Mouse (Mus musculus) left cerebral cortex, adult 18-20 months (tissue): ENCODE measurements around the gene Tcaf2. TPM values are rescaled to one million over a fixed set of nuclear protein-coding genes. Genes with fewer than 3 reads are reported as not detected.

ENCODE experiments used
- DNase-seq, 2 experiments: peaks; one replicate each; pipeline ENCODE4 v3.0.0; 2021 to 2022; ENCODE audit warnings: low spot score in 2 of 2, mixed read lengths in 1 of 2
- long read RNA-seq, 2 experiments: library from polyadenylated mRNA; stranded (forward); transcript quantifications; one replicate each; pipeline ENCODE4 v2.0.0; 2021
- total RNA-seq, 2 experiments: library from RNA; stranded (reverse); gene quantifications; 2 replicates each; pipeline ENCODE4 v1.2.3; 2021

Tcaf2 gene
- total RNA-seq = 1 to 10 TPM in 1 of 2 experiments, under 1 TPM in 1; 0.91 to 1.6 TPM
- long read RNA-seq, experiment 1 = 0 reads
- long read RNA-seq, experiment 2 = 0 reads

GRCm38 (mm10) chr6:42644912-42645549 lies at the start of gene Tcaf2:
Gene Tcaf2, minus strand, starts transcription at chr6:42645254.
- DNase-seq = peak; percentile 46 to 69

GRCm38 (mm10) chr6:42692517-42693190 lies 47.6 kb upstream of the Tcaf2 start:
- peak; percentile 84 to 87 for DNase-seq

- DNase-seq = peak; percentile 74 to 79
Observed at GRCm38 (mm10) chr6:42692154-42692516, 47.1 kb upstream of the Tcaf2 start.

- DNase-seq = no peak
Observed at GRCm38 (mm10) chr6:42689761-42690160, 44.7 kb upstream of the Tcaf2 start.

- no peak for DNase-seq
Observed at GRCm38 (mm10) chr6:42687907-42688306, 42.9 kb upstream of the Tcaf2 start.

- DNase-seq = no peak
Observed at GRCm38 (mm10) chr6:42680077-42680476, 35.0 kb upstream of the Tcaf2 start.

- no peak for DNase-seq
Observed at GRCm38 (mm10) chr6:42676011-42676410, 31.0 kb upstream of the Tcaf2 start.

GRCm38 (mm10) chr6:42671767-42672166 lies 26.7 kb upstream of the Tcaf2 start:
- DNase-seq = no peak

GRCm38 (mm10) chr6:42667722-42668121 lies 22.7 kb upstream of the Tcaf2 start:
- DNase-seq = no peak

- no peak for DNase-seq
Observed at GRCm38 (mm10) chr6:42661739-42662138, 16.7 kb upstream of the Tcaf2 start.

GRCm38 (mm10) chr6:42634393-42634792 lies 10.7 kb downstream of the Tcaf2 start:
- no peak for DNase-seq

- DNase-seq = no peak
Observed at GRCm38 (mm10) chr6:42631395-42631794, 13.7 kb downstream of the Tcaf2 start.

- no peak for DNase-seq
Observed at GRCm38 (mm10) chr6:42616904-42617303, 28.1 kb downstream of the Tcaf2 start.

- no peak for DNase-seq
Observed at GRCm38 (mm10) chr6:42612218-42612617, 32.8 kb downstream of the Tcaf2 start.

- no peak for DNase-seq
Observed at GRCm38 (mm10) chr6:42610954-42611522, 34.0 kb downstream of the Tcaf2 start.

- DNase-seq = no peak
Observed at GRCm38 (mm10) chr6:42597592-42597991, 47.5 kb downstream of the Tcaf2 start, which contains the start of gene Tcaf3. Gene Tcaf3, minus strand, starts transcription at chr6:42597692.

GRCm38 (mm10) chr6:42593138-42593882 lies 51.7 kb downstream of the Tcaf2 start:
- DNase-seq = no peak

- DNase-seq = no peak
Observed at GRCm38 (mm10) chr6:42586569-42586968, 58.5 kb downstream of the Tcaf2 start.

- DNase-seq = peak; percentile 69 to 77
Observed at GRCm38 (mm10) chr6:42583488-42583872, 61.6 kb downstream of the Tcaf2 start.

- DNase-seq = no peak
Observed at GRCm38 (mm10) chr6:42582741-42583487, 62.1 kb downstream of the Tcaf2 start.

- DNase-seq = no peak
Observed at GRCm38 (mm10) chr6:42578678-42579077, 66.4 kb downstream of the Tcaf2 start.
